Mouse (Mus musculus) midbrain, postnatal 0 days (tissue): ENCODE measurements at regions not wholly inside any gene's neighbourhood (a gene's known extent, or its start where the extent isn't known, plus 50 kb on each side); places are given as distances from the start of the nearest gene placed in this dataset.
A peak's percentile ranks its signal among the peaks of the same experiment; 100 is the strongest.

Experiments
- ATAC-seq: fragments of 200-750 bp; cut with Nextera tagmentation; 2 replicates; pipeline ENCODE4 v1.8.0; 2017; ENCODE audit warnings: moderate number of reproducible peaks, mild to moderate bottlenecking, moderate TSS enrichment, moderate library complexity; ENCODE audit not compliant: low FRiP score
- DNase-seq: peaks from one replicate; pipeline ENCODE4 v3.0.0-alpha.2; 2015; ENCODE audit warnings: low spot score
- H3K27ac ChIP-seq: fragments of 300-500 bp; sonication (generic); 2 replicates; pipeline ENCODE4 v1.5.1; 2014; ENCODE audit warnings: low read depth, mild to moderate bottlenecking, low read length, mixed read lengths
- H3K27me3 ChIP-seq: fragments of 300-500 bp; sonication (generic); 2 replicates; pipeline ENCODE4 v1.6.1; 2014; ENCODE audit warnings: low read length, control low read depth, mixed read lengths; ENCODE audit not compliant: insufficient read depth
- H3K36me3 ChIP-seq: fragments of 300-500 bp; sonication (generic); 2 replicates; pipeline ENCODE4 v1.6.1; 2014; ENCODE audit warnings: low read length, control low read depth, mixed read lengths; ENCODE audit not compliant: insufficient read depth
- H3K4me1 ChIP-seq: fragments of 300-500 bp; sonication (generic); 2 replicates; pipeline ENCODE4 v1.6.1; 2014; ENCODE audit warnings: mild to moderate bottlenecking, control low read depth, antibody characterized with exemption, low read length, mixed read lengths; ENCODE audit not compliant: insufficient read depth
- H3K4me2 ChIP-seq: fragments of 300-500 bp; sonication (generic); 2 replicates; pipeline ENCODE4 v1.6.1; 2014; ENCODE audit warnings: low read depth, mild to moderate bottlenecking, low read length, mixed read lengths; ENCODE audit not compliant: poor library complexity, severe bottlenecking
- H3K4me3 ChIP-seq: fragments of 300-500 bp; sonication (generic); 2 replicates; pipeline ENCODE4 v1.5.1; 2014; ENCODE audit warnings: low read depth, mild to moderate bottlenecking, low read length, moderate library complexity
- H3K9ac ChIP-seq: fragments of 300-500 bp; sonication (generic); replicated peaks from 2 replicates; pipeline ENCODE4 v1.6.1; 2014; ENCODE audit warnings: mild to moderate bottlenecking, low read length, moderate library complexity, mixed read lengths; ENCODE audit not compliant: poor library complexity, severe bottlenecking
- H3K9me3 ChIP-seq: fragments of 300-500 bp; sonication (generic); 2 replicates; pipeline ENCODE4 v1.6.1; 2016; ENCODE audit warnings: low read length, control low read depth
- CTCF ChIP-seq: IDR thresholded peaks from 2 replicates; pipeline ENCODE4 v1.5.1; 2016; ENCODE audit warnings: antibody characterized with exemption, mild to moderate bottlenecking
- WGBS: fragments of 180-500 bp; shearing (Covaris S2); extraction: QIAGEN DNeasy Blood & Tissue Kit; methylation state at CpG from one replicate; pipeline ENCODE4 v1.1.7; 2014; 5-methylcytosine and 5-hydroxymethylcytosine counted together

DNA sequence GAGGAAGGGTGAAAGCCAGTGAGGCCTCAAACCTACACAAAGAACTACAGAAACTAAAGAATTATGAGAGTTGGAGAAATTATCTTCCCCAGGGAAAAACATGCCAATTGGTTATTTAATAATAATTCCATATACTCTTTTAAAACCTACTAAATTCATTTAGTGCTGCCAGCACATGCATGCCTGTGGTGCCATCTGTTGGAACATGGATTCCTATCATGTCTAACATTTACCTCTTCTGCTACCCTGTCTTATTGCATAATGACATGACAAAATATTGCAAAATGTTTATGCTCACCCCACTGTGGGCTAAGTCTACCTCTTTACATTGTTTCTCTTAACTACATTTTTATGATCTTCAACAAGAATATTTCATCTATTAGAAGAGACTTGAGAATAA, 178.7 kb upstream of the 4933412E24Rik start:
- H3K27ac ChIP-seq = no peak overlapping the region
- H3K36me3 ChIP-seq = no peaks in the 10 kb centered on the region
- ATAC-seq (no peak), DNase-seq (no peak)
- H3K4me1 ChIP-seq = no peaks in the 10 kb centered on the region
- H3K9me3 ChIP-seq = no peaks in the 10 kb centered on the region
- TF ChIP-seq CTCF = no peak
- no peak overlapping the region for H3K4me2 ChIP-seq
- H3K9ac ChIP-seq = no peak overlapping the region
- H3K4me3 ChIP-seq = no peak overlapping the region
- no peaks in the 10 kb centered on the region for H3K27me3 ChIP-seq

DNA sequence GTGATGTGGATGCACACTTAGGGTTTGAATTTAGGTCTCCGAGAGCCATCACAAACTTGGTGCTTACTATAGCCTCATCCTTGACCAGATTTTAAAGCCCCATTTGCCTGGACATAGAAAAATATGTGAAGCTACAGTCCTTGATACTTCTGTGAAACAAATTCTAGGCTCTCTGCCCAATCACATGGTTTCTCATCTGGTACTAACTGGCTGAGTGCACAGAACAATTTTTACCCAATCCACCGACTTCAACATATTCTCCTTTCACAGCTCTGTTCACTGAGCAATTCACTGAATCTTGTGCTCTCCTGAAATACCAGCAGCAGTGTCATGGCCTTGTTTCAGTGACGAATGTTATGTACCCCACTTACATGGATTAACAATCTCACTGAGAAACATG, 176.7 kb upstream of the 4933412E24Rik start:
- Histone ChIP-seq H3K4me1 (no peaks in the 10 kb centered on the region), H3K9me3 (no peaks in the 10 kb centered on the region), H3K4me3 (no peak overlapping the region), H3K36me3 (no peaks in the 10 kb centered on the region), H3K27ac (no peak overlapping the region), H3K9ac (no peak overlapping the region), H3K27me3 (no peaks in the 10 kb centered on the region), H3K4me2 (no peak overlapping the region)
- TF ChIP-seq CTCF = no peak
- ATAC-seq (no peak), DNase-seq (peak; percentile 10)
- 91% methylated on average over 3 of the region's 3 CpGs for WGBS

DNA sequence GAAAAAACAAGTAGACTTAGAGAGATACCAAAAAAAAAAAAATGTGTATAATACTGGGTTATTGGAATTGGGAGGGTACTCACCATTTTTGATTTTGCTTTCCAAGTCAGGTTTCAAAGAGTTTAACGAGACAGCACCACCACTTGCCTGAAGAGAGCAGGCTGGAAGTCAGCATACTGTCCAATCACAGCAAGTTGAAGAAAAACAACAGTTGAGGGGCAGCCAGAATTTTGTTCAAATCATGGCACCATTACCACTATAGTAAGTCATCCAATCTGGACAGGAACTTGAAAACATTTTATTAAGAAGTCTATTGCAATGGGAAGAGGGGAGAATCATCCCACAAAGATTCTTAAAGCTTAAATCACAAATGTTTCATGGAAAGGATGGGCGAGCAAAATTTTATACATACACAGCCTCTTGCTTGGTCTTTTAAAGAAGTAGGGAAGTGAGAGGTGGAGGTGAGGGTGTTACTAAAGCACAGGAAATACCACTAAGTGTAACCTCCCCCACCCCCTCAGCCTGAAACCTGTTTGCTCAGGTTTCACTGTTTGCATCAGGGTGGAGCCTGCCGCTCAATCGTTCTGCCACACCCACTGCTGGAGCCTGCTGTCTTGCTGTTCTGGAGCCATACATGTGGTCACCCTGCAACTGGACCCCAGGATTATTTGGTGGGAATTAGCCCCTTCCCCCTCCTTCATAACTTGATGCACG, 170.7 kb upstream of the 4933412E24Rik start:
- no peak overlapping the region for H3K9ac ChIP-seq
- WGBS = 76% methylated on average over 5 of the region's 5 CpGs

DNA sequence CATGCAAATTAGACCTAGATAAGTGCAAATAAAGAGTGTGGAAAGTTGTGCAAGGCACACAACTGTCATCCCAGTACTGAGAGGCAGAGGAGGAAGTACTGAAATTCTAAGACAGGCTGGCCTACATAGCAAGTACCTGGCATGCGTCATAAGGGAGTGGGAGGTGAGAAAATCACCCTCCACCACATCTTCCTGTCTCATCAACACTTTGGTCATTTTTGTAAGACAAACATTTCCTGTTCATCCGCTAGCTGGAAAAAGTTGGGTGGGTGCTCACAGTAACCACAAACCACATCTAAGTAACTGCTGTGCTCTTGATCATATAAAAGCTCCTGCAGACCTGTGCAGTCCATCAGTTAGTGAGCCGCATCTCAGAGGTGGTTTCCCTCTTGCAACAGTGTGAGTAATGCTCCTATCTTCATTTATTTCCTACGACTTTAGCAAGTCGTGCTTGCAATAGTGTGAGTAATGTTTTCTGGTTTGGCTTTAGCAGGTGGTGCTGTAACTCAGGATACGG, 125.2 kb upstream of the 4933412E24Rik start:
- DNase-seq (no peak), ATAC-seq (no peak)
- H3K4me1 ChIP-seq = no peaks in the 10 kb centered on the region
- H3K27me3 ChIP-seq = no peaks in the 10 kb centered on the region
- H3K4me3 ChIP-seq = no peak overlapping the region
- no peaks in the 10 kb centered on the region for H3K36me3 ChIP-seq
- H3K9ac ChIP-seq = no peak overlapping the region
- H3K4me2 ChIP-seq = no peak overlapping the region
- 93% methylated on average over 6 of the region's 6 CpGs for WGBS
- no peak for TF ChIP-seq CTCF
- H3K27ac ChIP-seq = no peak overlapping the region
- H3K9me3 ChIP-seq = no peaks in the 10 kb centered on the region

More for the DNA sequence above, 170.7 kb upstream of the 4933412E24Rik start:
- Histone ChIP-seq H3K4me3 (no peak overlapping the region), H3K4me2 (no peak overlapping the region), H3K4me1 (no peaks in the 10 kb centered on the region), H3K36me3 (no peaks in the 10 kb centered on the region), H3K27ac (no peak overlapping the region), H3K9me3 (no peaks in the 10 kb centered on the region), H3K27me3 (no peaks in the 10 kb centered on the region)
- TF ChIP-seq CTCF = no peak
- ATAC-seq (no peak), DNase-seq (no peak)

DNA sequence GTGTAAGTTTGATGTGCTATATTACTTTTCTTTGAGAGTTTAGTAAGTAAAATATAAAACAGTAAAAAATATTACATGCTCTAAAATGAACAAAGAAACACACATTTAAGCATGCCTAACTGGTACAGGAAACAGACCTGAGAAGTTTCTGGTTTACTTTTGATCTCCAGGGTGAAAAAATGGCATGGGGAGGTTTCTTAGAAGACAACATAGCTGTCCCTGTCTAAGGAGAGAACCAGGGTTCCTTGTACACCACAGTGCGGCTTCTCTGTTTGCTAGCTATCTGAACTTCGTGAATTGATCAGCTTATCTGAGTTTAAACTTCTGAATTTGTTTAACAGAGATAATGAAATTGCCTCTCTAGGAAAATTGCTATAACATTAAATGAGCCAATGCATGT, 120.3 kb upstream of the 4933412E24Rik start:
- no peaks in the 10 kb centered on the region for H3K27me3 ChIP-seq
- H3K36me3 ChIP-seq = no peaks in the 10 kb centered on the region
- H3K9ac ChIP-seq = no peak overlapping the region
- no peaks in the 10 kb centered on the region for H3K9me3 ChIP-seq
- H3K4me1 ChIP-seq = no peaks in the 10 kb centered on the region
- ATAC-seq (no peak), DNase-seq (no peak)
- H3K27ac ChIP-seq = no peak overlapping the region
- 82% methylated on average over 2 of the region's 2 CpGs for WGBS
- no peak overlapping the region for H3K4me2 ChIP-seq
- no peak overlapping the region for H3K4me3 ChIP-seq
- no peak for TF ChIP-seq CTCF

DNA sequence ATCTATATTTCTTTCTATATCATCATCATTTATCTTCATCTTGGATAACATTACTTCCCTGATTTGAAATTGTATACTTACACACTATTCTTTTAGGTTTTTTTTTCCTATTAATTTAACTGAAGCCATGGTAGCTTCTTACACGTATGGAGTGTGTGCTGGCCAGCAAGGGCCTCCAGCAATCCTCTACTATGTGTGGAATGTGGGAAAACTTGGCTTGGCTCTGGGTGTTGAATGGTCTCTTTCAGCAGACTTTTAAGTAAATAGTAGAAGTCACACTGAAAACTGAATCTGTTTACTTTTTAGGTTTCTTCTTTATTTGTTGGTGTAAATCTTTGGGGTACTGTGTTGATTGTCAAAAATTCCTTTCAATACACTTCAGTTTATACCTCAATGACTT, 118.1 kb upstream of the 4933412E24Rik start:
- no peaks in the 10 kb centered on the region for H3K9me3 ChIP-seq
- H3K27ac ChIP-seq = no peak overlapping the region
- ATAC-seq (no peak), DNase-seq (no peak)
- 65% methylated on average over 1 of the region's 1 CpGs for WGBS
- H3K36me3 ChIP-seq = no peaks in the 10 kb centered on the region
- no peak overlapping the region for H3K4me2 ChIP-seq
- no peaks in the 10 kb centered on the region for H3K27me3 ChIP-seq
- no peak overlapping the region for H3K4me3 ChIP-seq
- TF ChIP-seq CTCF = no peak
- H3K4me1 ChIP-seq = no peaks in the 10 kb centered on the region
- no peak overlapping the region for H3K9ac ChIP-seq
